Mouse (Mus musculus) hindbrain, embryonic 12.5 days (tissue): ENCODE data around the gene Slc1a5. TPM values are rescaled to one million over a fixed set of nuclear protein-coding genes. Genes with fewer than 3 reads are reported as not detected.

Experiments used
- ATAC-seq: fragments of 200-750 bp; cut with Nextera tagmentation; 2 replicates; pipeline ENCODE4 v1.8.0; 2017; ENCODE audit warnings: moderate TSS enrichment; ENCODE audit not compliant: low FRiP score
- H3K27ac ChIP-seq: fragments of 300-500 bp; sonication (generic); 2 replicates; pipeline ENCODE4 v1.5.1; 2016; ENCODE audit warnings: mild to moderate bottlenecking
- H3K27me3 ChIP-seq: fragments of 300-500 bp; sonication (generic); 2 replicates; pipeline ENCODE4 v1.6.1; 2016; ENCODE audit warnings: mild to moderate bottlenecking
- H3K36me3 ChIP-seq: fragments of 300-500 bp; sonication (generic); 2 replicates; pipeline ENCODE4 v1.6.1; 2016; ENCODE audit warnings: mild to moderate bottlenecking
- H3K4me1 ChIP-seq: fragments of 300-500 bp; sonication (generic); 2 replicates; pipeline ENCODE4 v1.6.1; 2016
- H3K4me2 ChIP-seq: fragments of 300-500 bp; sonication (generic); replicated peaks from 2 replicates; pipeline ENCODE4 v1.6.1; 2016; ENCODE audit warnings: mild to moderate bottlenecking
- H3K4me3 ChIP-seq: fragments of 300-500 bp; sonication (generic); 2 replicates; pipeline ENCODE4 v1.5.1; 2016; ENCODE audit warnings: mild to moderate bottlenecking
- H3K9ac ChIP-seq: fragments of 300-500 bp; sonication (generic); 2 replicates; pipeline ENCODE4 v1.6.1; 2016; ENCODE audit warnings: mild to moderate bottlenecking, moderate library complexity
- H3K9me3 ChIP-seq: fragments of 300-500 bp; sonication (generic); replicated peaks from 2 replicates; pipeline ENCODE4 v1.6.1; 2016; ENCODE audit warnings: mild to moderate bottlenecking
- WGBS: fragments of 180-500 bp; shearing (Covaris S2); methylation state at CpG from one replicate; pipeline ENCODE4 v1.1.7; 2016; 5-methylcytosine and 5-hydroxymethylcytosine counted together
- polyA plus RNA-seq: library from polyadenylated mRNA; unstranded; fragments of >200 nt; fragmentation: Nextera tagmentation; extraction: Ambion mirVana; gene quantifications from 2 replicates; pipeline ENCODE4 v1.2.1, GENCODE M21; 2016

Gene Slc1a5
- polyA plus RNA-seq = 20.2 and 20.5 TPM in 2 replicates

DNA sequence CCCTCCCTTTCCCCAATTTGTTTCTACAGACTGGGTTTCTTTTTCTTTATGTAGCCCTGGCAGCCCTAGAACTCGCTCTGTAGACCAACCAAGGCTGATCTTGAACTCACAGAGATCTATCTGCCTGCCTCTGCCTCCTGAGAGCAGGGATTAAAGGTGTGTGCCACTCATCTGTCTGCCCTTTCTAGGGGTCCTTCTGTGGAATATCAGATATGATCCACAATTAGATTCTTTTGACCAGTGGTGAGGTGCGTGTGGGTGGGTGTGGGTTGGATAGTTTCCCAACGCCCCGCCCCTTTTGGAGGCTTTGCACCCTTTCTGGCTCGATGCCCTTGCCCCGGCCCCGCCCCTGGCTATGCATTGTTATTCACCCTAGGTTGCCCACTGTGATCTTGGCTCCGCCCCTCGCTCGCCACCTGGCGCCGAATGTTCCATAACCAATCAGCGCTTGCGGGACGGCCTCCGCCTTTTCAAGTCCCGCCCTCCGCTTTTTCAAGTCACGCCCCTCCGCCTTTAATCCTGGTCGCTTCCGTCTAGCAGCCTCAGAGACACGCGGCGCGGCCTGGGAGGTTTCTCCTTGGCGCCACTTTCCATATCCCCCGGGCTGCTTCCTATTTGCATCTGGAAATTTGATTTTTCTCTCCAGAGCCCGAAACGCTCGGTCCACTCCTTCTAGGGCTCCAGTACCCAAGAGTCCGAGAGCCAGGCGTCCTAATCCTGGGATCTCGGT is at the start of gene Slc1a5:
Slc1a5 (plus strand) TSS at position 516 of the 730 bp plus-strand sequence.
- no peaks in the 10 kb centered on the region; the same call in 1 of the 2 replicates for H3K9me3 ChIP-seq
- peaks cover 36% of the 10 kb centered on the region for H3K4me1 ChIP-seq
- H3K36me3 ChIP-seq = no peaks in the 10 kb centered on the region
- no peak within 1 kb of the TSS for H3K27ac ChIP-seq
- H3K27me3 ChIP-seq = no peaks in the 10 kb centered on the region
- 3% methylated on average over 34 of the region's 34 CpGs for WGBS
- peak within 1 kb of the TSS; percentile 97 for H3K4me2 ChIP-seq
- H3K9ac ChIP-seq = peak within 1 kb of the TSS; percentile 52
- peak; percentile 88 for ATAC-seq
- peak within 1 kb of the TSS; percentile 46 for H3K4me3 ChIP-seq

DNA sequence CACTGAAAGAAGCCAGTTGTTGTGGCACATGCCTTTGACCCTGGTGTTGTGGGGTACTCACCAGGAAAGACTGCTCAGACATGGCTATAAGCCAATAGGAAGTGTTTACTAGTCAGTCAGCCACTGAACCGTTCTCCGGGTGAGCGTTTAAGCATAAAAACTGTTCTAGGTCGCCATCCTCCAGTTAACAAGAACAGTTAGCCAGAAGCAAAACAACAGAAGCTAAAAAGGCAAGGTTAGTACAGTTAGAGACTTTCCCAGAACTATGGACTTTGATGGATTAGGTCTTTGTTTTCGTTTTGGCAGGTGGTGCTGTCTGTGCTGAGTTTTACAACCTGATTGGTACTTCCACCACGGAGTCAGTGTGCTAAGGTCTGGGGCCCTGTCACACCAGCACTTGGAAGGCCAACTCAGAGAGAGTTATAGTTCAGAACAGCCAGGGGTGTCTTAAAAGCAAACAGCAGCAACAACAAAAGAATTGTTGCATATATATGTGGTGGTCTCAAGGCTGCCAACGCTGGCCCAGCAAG is 49.2 kb upstream of the Slc1a5 start:
- Histone ChIP-seq H3K9me3 (no peaks in the 10 kb centered on the region), H3K9ac (no peak overlapping the region), H3K4me1 (peaks cover 10% of the 10 kb centered on the region), H3K4me3 (no peak overlapping the region), H3K27ac (no peak overlapping the region), H3K27me3 (no peaks in the 10 kb centered on the region), H3K4me2 (no peak overlapping the region), H3K36me3 (no peaks in the 10 kb centered on the region)
- ATAC-seq = no peak
- 69% methylated on average over 7 of the region's 7 CpGs for WGBS

DNA sequence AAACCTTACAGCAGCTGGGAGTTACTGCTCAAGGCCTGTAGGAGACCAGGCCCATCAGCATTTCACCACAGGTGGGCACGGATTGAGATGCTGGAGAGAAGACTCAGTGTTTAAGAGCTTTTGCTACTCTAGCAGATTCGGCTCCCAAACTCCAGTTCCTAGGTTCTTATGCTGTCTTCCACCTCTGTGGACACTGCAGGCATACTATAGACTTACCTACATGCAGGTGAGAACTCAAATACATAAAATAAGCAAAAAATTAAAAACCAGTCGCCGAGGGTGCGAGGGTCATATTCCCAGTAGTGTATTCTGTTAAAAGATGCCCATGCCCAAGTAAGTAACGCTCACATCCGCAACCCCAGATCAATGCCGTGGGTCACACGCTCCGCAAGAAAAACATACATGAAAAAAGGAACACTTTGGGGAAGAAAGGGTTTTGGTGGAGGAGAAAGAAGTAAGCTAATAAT is 43.5 kb upstream of the Slc1a5 start:
- H3K9me3 ChIP-seq = no peaks in the 10 kb centered on the region
- no peak overlapping the region for H3K27ac ChIP-seq
- H3K27me3 ChIP-seq = no peaks in the 10 kb centered on the region
- peaks cover 13% of the 10 kb centered on the region for H3K4me1 ChIP-seq
- H3K4me3 ChIP-seq = peak overlapping the region; percentile 78
- WGBS = 46% methylated on average over 10 of the region's 10 CpGs
- ATAC-seq = peak; percentile 53
- H3K4me2 ChIP-seq = peak overlapping the region; percentile 93
- H3K9ac ChIP-seq = no peak overlapping the region
- no peaks in the 10 kb centered on the region for H3K36me3 ChIP-seq

DNA sequence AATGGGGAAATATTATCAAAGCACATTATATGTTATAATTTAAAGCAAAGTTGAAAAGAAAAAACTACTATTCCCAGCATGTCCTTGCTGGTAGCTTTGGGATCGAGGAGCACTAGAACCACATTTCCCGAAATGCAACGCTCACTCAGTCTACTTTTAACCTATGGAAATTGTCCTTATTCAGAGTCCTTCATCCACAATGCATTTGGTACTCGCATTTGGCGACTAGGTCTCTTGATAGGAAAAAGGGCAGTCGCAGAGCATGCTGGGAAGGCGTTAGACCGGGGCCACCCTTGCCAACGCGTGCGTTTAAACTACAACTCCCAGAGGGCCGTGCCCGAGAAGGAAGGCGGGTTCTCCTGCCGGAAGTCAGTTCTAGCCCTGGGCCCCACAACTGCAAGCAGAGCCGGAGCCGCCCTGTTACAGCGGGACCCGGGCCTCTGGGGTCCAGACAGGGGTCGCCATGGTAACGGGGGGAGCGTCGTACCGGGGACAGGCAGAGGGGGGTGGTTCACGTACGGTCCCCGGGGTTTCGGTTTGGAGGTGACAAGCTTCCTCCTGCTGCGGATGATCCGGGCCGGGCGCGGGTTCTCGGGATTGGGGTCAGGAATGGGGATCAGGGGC is 43.0 kb upstream of the Slc1a5 start, which contains the start of gene Ap2s1:
Ap2s1 (plus strand) TSS at position 338 of the 624 bp plus-strand sequence.
- Histone ChIP-seq H3K4me2 (peak within 1 kb of the TSS; percentile 93), H3K27me3 (no peaks in the 10 kb centered on the region), H3K9ac (peak within 1 kb of the TSS; percentile 91), H3K9me3 (no peaks in the 10 kb centered on the region), H3K27ac (peak within 1 kb of the TSS; percentile 45; the same call in 1 of the 2 replicates), H3K4me3 (peak within 1 kb of the TSS; percentile 78), H3K36me3 (peaks cover 2% of the 10 kb centered on the region), H3K4me1 (peaks cover 13% of the 10 kb centered on the region)
- WGBS = under 1% methylated on average over 34 of the region's 34 CpGs
- peak; percentile 98 for ATAC-seq

DNA sequence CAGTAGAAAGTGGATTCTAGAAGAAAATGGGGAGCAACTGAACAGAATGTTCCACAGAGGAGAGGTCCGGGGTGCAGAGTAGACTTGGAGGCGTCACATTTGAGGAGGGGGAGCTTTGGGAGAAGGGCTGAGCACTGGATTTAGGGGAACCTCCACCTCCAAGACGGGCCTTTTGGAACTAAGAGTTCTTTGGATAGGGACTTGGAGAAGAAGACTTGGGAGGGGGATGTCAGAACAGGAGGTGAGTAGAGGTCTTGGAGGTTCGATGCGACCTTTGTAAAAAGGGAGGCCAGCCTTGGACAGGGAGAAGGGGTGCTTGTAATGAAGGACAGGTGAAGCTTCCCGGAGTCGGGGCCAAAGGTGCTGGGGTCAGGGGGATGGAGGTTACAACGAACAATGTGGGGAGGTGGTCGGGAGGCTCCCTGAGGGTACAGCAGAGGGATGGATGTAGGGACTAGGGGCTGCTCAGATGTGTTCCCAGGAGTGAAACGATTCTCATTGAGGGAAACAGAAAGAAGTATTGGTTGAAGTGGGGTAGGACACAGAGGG is 42.0 kb upstream of the Slc1a5 start:
- no peaks in the 10 kb centered on the region for H3K9me3 ChIP-seq
- H3K27me3 ChIP-seq = no peaks in the 10 kb centered on the region
- peak overlapping the region; percentile 93 for H3K4me2 ChIP-seq
- peaks cover 13% of the 10 kb centered on the region for H3K4me1 ChIP-seq
- peaks cover 12% of the 10 kb centered on the region for H3K36me3 ChIP-seq
- peak overlapping the region; percentile 78 for H3K4me3 ChIP-seq
- H3K9ac ChIP-seq = peak overlapping the region; percentile 91
- WGBS = 57% methylated on average over 10 of the region's 10 CpGs
- ATAC-seq = no peak
- H3K27ac ChIP-seq = 0 out of 2 replicates have a peak overlapping the region, but pooled peaks have one; percentile 45

DNA sequence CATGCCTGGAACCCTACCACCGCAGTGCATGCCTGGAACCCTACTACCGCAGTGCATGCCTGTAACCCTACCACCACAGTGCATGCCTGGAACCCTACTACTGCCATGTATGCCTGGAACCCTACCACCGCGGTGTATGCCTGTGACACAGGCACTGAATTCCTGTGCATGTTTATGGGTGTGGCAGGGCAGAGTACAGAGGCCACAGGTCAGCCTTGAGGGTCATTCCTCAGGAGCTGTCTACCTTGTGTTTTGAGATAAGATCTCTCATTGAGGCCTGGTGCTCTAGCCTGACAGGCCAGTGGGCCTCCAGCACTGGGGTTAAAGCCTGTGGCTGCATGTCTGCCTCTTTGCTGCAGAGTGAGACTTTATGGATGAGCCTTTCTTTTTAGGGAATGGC is 35.8 kb upstream of the Slc1a5 start:
- H3K4me2 ChIP-seq = no peak overlapping the region
- no peaks in the 10 kb centered on the region for H3K27me3 ChIP-seq
- no peaks in the 10 kb centered on the region for H3K4me1 ChIP-seq
- H3K27ac ChIP-seq = no peak overlapping the region
- ATAC-seq = no peak
- H3K36me3 ChIP-seq = peaks cover 58% of the 10 kb centered on the region
- WGBS = 87% methylated on average over 4 of the region's 4 CpGs
- H3K9me3 ChIP-seq = no peaks in the 10 kb centered on the region
- no peak overlapping the region for H3K9ac ChIP-seq
- no peak overlapping the region for H3K4me3 ChIP-seq

DNA sequence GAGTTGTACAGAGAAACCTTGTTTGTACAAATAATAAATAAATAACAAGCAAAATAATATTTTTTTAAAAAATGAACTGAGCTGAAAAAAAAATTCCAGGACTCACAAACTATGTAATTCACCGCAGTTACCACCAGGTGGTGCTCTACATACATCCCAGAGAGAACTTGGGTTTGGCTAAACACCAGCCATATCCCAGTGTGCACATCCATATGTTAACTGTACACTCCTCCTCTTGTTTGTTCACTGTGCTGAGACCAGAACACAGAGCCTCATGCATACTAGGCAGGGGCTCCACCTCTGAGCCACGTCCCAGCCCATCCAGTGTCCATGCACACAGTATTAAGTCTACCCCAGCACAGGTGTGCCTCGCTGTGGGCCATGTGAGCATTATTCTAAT is 35.0 kb upstream of the Slc1a5 start:
- no peak overlapping the region for H3K4me3 ChIP-seq
- no peak overlapping the region for H3K4me2 ChIP-seq
- no peaks in the 10 kb centered on the region for H3K9me3 ChIP-seq
- H3K9ac ChIP-seq = no peak overlapping the region
- H3K27me3 ChIP-seq = no peaks in the 10 kb centered on the region
- peak; percentile 57; the same call in 1 of the 2 replicates for ATAC-seq
- H3K27ac ChIP-seq = no peak overlapping the region
- H3K36me3 ChIP-seq = peaks cover 58% of the 10 kb centered on the region
- H3K4me1 ChIP-seq = no peaks in the 10 kb centered on the region
- 58% methylated on average over 3 of the region's 3 CpGs for WGBS

DNA sequence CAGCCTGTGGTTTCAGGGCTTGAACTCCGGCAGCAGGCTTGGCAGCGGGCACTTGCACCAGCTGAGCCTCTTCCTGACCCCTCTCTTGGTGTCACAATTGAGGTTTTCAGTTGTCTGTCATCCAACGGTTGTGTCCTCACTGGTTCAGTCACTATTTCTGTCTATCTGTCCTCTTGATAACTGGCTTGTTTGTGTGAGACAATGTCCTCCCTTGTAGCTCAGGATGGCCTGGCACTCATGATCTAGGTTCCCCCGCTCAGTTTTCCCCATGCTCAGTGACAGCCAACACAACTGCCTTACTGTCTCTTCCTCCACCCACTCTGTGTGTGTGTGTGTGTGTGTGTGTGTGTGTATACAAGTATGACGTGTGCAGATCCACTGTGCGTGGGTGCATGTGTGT is 33.5 kb upstream of the Slc1a5 start:
- Histone ChIP-seq H3K4me2 (no peak overlapping the region), H3K4me3 (no peak overlapping the region), H3K27ac (no peak overlapping the region), H3K4me1 (no peaks in the 10 kb centered on the region), H3K36me3 (peaks cover 58% of the 10 kb centered on the region), H3K9ac (no peak overlapping the region), H3K9me3 (no peaks in the 10 kb centered on the region), H3K27me3 (no peaks in the 10 kb centered on the region)
- no peak for ATAC-seq
- WGBS = 95% methylated on average over 6 of the region's 6 CpGs

DNA sequence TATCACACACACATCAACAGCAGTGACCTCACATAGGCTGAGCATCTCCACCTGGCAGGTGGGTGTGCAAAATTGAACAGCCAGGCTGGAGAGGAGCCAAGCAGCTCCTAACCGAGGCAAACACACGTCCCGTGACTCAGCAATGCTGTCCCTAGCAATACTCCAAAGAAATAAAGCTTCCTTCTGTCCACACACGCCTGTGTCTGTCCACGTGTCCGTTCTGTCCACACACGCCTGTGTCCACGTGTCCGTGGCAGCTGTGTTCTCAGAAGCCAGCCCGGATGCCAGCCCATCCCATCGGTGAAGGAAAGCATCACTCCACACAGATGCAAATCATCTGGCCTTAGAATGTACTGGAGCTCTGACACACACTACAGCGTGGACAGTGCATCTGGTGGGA is 29.1 kb upstream of the Slc1a5 start:
- H3K27me3 ChIP-seq = no peaks in the 10 kb centered on the region
- H3K27ac ChIP-seq = no peak overlapping the region
- no peaks in the 10 kb centered on the region for H3K4me1 ChIP-seq
- no peak for ATAC-seq
- H3K4me3 ChIP-seq = no peak overlapping the region
- H3K9ac ChIP-seq = no peak overlapping the region
- 90% methylated on average over 12 of the region's 12 CpGs for WGBS
- H3K9me3 ChIP-seq = no peaks in the 10 kb centered on the region
- peaks cover 30% of the 10 kb centered on the region for H3K36me3 ChIP-seq
- no peak overlapping the region for H3K4me2 ChIP-seq

DNA sequence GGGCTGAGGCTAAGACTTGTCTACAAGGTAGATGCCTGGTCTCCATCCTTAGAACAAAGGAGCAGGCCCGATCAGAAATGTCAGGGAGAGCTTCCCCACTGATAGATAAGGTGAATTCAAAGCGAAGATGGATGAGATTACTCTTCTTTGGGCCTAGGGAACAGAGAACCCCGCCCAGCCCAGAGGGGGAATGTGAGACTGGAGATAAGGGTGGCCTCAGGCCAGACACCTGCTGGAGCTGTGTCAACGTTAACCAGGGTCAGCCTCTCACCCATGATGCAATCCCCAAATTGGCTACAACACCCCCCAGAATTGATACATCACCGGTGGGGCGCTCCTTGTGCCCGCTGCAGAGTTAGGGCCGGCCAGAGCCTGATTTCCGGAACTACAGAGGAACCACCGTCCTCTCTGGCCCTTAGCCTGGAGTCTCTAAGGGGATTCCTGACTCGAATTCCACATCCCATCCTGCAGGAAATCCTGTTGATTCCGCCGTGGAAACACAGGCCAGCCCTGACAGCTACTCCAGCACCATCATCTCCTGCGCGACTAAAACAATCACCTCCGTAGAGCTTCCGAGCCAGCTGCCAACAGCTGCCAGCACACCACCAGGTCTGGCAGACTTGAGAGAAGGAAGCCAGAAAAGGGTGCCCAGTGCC is 25.6 kb upstream of the Slc1a5 start:
- H3K36me3 ChIP-seq = no peaks in the 10 kb centered on the region
- H3K27me3 ChIP-seq = no peaks in the 10 kb centered on the region
- no peak for ATAC-seq
- H3K4me3 ChIP-seq = no peak overlapping the region
- no peak overlapping the region for H3K27ac ChIP-seq
- 72% methylated on average over 17 of the region's 17 CpGs for WGBS
- H3K9ac ChIP-seq = no peak overlapping the region
- H3K9me3 ChIP-seq = no peaks in the 10 kb centered on the region
- H3K4me1 ChIP-seq = peaks cover 3% of the 10 kb centered on the region; the same call in 1 of the 2 replicates
- no peak overlapping the region for H3K4me2 ChIP-seq

DNA sequence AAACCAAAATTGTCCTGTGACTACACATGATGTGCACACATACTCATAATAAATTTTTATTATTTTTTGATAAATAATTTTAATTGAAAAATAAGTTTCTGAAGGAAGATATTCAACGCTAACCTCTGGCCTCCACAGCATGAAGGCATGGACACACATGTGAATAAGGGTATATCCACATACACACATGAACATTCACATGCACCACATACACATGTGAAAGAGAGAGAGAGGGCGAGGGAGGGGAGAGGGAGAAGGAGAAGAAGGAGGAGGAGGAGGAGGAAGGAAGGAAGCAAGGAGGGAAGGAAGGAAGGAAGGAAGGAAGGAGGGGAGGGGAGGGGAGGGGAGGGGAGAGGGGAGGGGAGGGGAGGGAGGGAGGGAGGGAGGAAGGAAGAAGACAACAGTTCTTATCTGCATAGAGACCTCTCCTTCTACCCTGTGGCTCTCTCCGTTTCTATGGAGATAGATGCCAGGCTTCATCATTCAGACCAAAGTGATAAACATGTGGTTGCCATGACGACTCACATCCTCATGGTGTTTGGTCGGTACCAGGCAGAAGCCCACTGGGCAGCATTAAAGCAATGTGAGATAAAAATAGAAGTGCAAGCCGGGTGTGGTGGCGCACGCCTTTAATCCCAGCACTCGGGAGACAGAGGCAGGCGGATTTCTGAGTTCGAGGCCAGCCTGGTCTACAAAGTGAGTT is 22.1 kb upstream of the Slc1a5 start:
- WGBS = 70% methylated on average over 10 of the region's 11 CpGs
- ATAC-seq = peak; percentile 52; the same call in 1 of the 2 replicates
- H3K9me3 ChIP-seq = no peaks in the 10 kb centered on the region

More for the DNA sequence above, 22.1 kb upstream of the Slc1a5 start:
- Histone ChIP-seq H3K27ac (no peak overlapping the region), H3K4me3 (no peak overlapping the region), H3K36me3 (no peaks in the 10 kb centered on the region), H3K4me1 (peaks cover 3% of the 10 kb centered on the region; the same call in 1 of the 2 replicates), H3K4me2 (no peak overlapping the region), H3K27me3 (no peaks in the 10 kb centered on the region), H3K9ac (no peak overlapping the region)
